Mouse (Mus musculus): ENCODE results near the gene Ppp1r14d. TPM values are rescaled to one million over a fixed set of nuclear protein-coding genes. Genes with fewer than 3 reads are reported as not detected.
A peak's percentile ranks its signal among the peaks of the same experiment; 100 is the strongest.

The Ppp1r14d gene
- polyA plus RNA-seq, 1 experiment from 2014 or later: 0.37 TPM

DNA sequence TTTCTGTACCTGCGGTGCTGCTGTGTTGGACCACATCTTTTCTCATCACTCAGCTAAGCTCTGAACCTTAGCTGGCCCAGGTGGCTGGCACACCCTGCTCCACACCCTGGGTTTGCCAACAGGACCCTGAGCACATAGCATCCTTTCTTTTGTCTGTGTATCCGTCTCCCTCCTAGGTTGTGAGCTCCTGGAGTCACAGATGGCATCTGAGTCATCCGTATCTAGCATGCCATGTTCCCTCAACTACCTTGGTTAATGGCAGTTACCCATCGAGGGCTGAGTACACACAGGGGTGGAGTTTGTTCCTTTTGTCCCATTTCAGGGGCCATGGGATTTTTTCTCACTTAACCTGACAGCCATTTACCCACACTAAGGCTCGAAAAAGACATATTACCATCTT is 20.7 kb upstream of the Ppp1r14d start:
- Histone ChIP-seq H3K9me3 (replicated peaks) (no peaks in the 10 kb centered on the region), H3K4me3 (no peak overlapping the region), H3K36me3 (no peaks in the 10 kb centered on the region), H3K27ac (no peak overlapping the region), H3K4me2 (replicated peaks) (no peak overlapping the region), H3K4me1 (no peaks in the 10 kb centered on the region), H3K27me3 (peaks cover 20% of the 10 kb centered on the region), H3K9ac (no peak overlapping the region)
- no peak for ATAC-seq (ENCODE audit: low FRiP score)
- WGBS: 62% methylated on average over 5 of the region's 5 CpGs

DNA sequence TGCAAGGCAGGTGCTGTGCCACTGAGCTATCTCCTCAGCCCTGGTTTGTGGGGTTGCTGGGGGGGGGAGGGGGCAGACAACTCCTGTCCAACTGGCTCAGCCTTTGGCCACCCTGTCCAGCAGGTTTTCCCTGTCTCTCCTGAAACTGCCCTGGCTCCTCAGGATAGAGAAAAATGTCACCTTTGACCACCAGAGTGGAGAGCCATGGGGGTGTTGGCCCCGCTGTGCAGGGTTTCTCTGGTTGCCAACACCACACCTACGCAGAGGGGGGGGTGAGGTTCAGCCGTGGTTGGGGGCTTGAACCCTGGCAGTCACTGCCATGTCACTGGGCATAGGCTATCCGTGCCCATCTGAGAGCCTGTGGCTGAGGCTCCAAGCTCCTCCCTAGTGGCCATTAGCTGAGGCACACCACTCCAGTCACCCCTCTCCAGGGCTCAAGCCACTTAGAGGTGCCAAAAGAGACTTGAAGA is 19.9 kb upstream of the Ppp1r14d start:
- peaks cover 15% of the 10 kb centered on the region for H3K27me3 ChIP-seq
- no peak overlapping the region for H3K4me3 ChIP-seq
- no peak overlapping the region for H3K4me2 ChIP-seq (replicated peaks)
- no peak for ATAC-seq (ENCODE audit: low FRiP score)
- no peaks in the 10 kb centered on the region for H3K36me3 ChIP-seq
- H3K9me3 ChIP-seq (replicated peaks): no peaks in the 10 kb centered on the region
- H3K27ac ChIP-seq: no peak overlapping the region
- H3K9ac ChIP-seq: no peak overlapping the region
- no peaks in the 10 kb centered on the region for H3K4me1 ChIP-seq
- 73% methylated on average over 4 of the region's 4 CpGs for WGBS

DNA sequence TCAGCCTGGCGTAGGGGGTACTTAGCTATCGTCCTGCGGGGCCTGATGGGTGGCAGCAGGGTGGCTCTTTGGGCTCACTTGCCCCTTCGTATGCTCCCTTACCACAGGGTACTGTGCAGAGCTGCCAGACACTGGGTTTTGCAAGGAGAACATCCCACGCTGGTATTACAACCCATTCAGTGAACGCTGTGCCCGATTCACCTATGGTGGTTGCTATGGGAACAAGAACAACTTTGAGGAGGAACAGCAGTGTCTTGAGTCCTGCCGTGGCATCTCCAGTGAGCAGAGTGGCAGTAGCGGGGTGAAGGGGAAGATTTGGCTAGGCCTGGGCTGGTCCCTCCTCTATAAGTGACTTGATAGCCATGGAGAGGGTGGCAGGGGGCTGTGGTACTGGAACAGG is 18.2 kb upstream of the Ppp1r14d start:
- no peak overlapping the region for H3K4me3 ChIP-seq
- no peaks in the 10 kb centered on the region for H3K9me3 ChIP-seq (replicated peaks)
- H3K4me1 ChIP-seq: no peaks in the 10 kb centered on the region
- H3K9ac ChIP-seq: no peak overlapping the region
- no peak overlapping the region for H3K4me2 ChIP-seq (replicated peaks)
- H3K27me3 ChIP-seq: peaks cover 4% of the 10 kb centered on the region; the same call in 1 of the 2 replicates
- no peaks in the 10 kb centered on the region for H3K36me3 ChIP-seq
- no peak for ATAC-seq (ENCODE audit: low FRiP score)
- 87% methylated on average over 9 of the region's 9 CpGs for WGBS
- H3K27ac ChIP-seq: no peak overlapping the region

DNA sequence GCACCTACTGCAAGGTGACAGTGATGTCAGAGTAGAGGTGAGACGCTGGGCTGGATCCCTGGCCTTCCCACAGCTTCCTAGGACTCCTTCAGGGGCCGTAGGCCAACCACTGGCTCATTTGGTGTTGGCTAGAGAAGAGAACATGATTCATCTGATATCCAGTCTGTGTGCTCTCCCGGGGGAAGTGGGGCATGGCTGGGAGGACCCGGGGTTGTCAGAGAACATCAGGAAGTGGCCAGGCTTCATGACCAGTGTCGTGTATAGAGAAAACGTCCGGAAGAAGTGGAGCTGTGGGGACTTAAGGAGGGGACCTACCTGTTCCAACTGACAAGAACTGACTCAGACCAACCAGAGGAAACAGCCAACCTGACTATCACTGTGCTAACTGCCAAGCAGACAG is 15.5 kb upstream of the Ppp1r14d start:
- ATAC-seq (ENCODE audit: low FRiP score): no peak
- 87% methylated on average over 7 of the region's 7 CpGs for WGBS
- Histone ChIP-seq H3K9me3 (replicated peaks) (no peaks in the 10 kb centered on the region), H3K9ac (no peak overlapping the region), H3K27me3 (peaks cover 5% of the 10 kb centered on the region), H3K4me3 (no peak overlapping the region), H3K4me2 (replicated peaks) (no peak overlapping the region), H3K4me1 (no peaks in the 10 kb centered on the region), H3K27ac (no peak overlapping the region), H3K36me3 (no peaks in the 10 kb centered on the region)

DNA sequence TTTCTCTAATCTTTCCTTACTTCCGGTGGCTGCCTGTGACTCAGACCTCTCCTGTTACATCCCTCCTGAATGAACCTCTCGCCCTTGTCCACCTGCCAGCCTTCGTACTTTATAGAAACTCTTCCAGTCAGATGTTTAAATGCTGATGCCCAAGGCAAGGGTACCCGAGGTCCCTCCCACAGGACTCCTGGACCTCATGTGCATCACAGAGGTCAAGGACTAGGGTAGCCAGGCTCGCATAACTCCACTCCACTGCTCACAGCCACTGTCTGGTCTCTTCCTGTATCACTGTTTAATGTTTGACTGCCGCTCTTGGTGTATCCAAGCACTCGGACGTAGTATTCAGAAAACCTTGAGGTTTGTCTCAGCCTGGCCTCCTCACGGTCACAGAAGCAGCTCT is 12.8 kb upstream of the Ppp1r14d start:
- Histone ChIP-seq H3K27ac (no peak overlapping the region), H3K27me3 (peaks cover 28% of the 10 kb centered on the region), H3K4me1 (peaks cover 3% of the 10 kb centered on the region), H3K4me3 (no peak overlapping the region), H3K4me2 (replicated peaks) (no peak overlapping the region), H3K36me3 (no peaks in the 10 kb centered on the region), H3K9me3 (replicated peaks) (no peaks in the 10 kb centered on the region), H3K9ac (no peak overlapping the region)
- no peak for ATAC-seq (ENCODE audit: low FRiP score)
- WGBS: 88% methylated on average over 9 of the region's 9 CpGs

DNA sequence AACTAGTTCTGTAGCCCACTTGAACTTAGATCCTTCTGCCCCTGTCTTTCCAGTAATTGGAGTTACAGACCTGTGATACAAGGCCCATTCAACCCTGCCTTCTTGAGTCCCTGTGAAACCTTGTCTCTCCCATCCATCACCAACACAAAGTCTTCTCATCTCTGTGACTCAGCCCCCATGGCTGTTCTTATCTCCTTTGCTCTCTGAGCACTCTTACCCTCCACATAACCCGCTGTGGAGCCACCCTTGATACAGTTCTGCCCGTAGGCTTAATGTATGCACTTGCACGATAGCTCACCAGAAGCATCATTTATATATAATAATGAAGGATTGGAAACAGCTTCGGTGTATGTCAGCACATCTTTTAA is 11.1 kb upstream of the Ppp1r14d start:
- ATAC-seq (ENCODE audit: low FRiP score): no peak
- no peak overlapping the region for H3K27ac ChIP-seq
- no peak overlapping the region for H3K4me3 ChIP-seq
- H3K36me3 ChIP-seq: no peaks in the 10 kb centered on the region
- peaks cover 46% of the 10 kb centered on the region for H3K27me3 ChIP-seq
- WGBS: 87% methylated on average over 4 of the region's 4 CpGs
- H3K4me2 ChIP-seq (replicated peaks): no peak overlapping the region
- H3K4me1 ChIP-seq: peaks cover 12% of the 10 kb centered on the region
- H3K9ac ChIP-seq: no peak overlapping the region
- no peaks in the 10 kb centered on the region for H3K9me3 ChIP-seq (replicated peaks)

DNA sequence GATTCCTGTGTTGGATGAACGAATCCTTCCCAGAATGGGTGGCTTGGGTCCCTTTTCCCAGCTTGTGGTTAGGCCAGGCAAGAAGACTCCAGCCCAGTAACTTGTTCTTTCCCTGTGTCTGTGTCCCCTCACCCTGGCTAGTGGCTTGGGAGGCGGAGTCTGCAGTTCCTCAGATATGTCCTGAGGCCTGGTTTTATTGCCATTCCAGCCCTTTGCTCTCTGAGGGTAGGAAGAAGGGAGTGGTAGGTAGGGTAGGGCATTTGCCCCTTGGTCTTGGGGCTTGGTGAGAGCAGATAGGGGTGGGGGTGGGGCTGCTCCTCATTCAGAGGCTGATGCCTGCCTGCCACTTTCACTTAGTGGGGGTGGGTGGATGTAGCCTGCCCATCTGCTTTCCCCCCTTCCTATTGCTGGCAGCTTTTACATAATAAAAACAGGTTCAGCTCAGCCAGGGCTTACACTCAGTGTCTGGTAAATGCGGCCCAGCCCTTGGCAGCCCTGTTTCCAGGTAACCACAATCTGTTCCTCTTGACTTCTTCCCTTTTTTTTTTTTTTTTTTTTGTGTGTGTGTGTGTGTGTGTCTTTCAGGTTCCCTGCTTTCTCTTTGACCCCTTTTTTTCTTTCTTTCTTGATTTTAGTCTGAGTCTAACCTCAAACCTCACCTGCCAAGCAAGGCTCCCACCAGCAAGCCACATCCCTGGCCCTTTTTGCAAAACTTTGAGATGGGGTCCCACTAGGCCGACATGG is 10.5 kb upstream of the Ppp1r14d start:
- 62% methylated on average over 4 of the region's 4 CpGs for WGBS
- Histone ChIP-seq H3K9me3 (replicated peaks) (no peaks in the 10 kb centered on the region), H3K36me3 (no peaks in the 10 kb centered on the region), H3K27me3 (peaks cover 51% of the 10 kb centered on the region), H3K4me2 (replicated peaks) (no peak overlapping the region), H3K4me3 (no peak overlapping the region), H3K4me1 (peaks cover 12% of the 10 kb centered on the region), H3K27ac (no peak overlapping the region), H3K9ac (no peak overlapping the region)
- no peak for ATAC-seq (ENCODE audit: low FRiP score)

DNA sequence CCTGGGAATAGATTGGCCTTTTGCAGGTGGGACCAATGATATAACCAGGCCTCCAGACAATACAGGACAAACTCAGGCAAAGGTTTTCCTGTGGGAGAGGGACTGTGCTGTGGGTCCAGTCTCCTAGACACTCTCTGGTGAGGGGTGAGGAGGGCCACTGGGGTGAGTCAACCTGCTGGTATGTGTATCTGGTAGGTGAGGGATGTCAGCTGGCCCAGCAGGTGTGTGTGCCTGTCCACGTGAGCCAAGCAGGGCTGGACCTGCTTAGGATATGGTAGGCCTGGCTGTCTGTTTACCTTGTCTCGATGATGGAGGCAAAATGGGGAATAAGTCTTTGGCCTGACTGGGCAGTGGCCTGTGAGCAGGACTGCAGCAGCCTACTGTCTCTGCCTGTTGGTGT is 9.0 kb upstream of the Ppp1r14d start:
- 57% methylated on average over 2 of the region's 2 CpGs for WGBS
- Histone ChIP-seq H3K9me3 (replicated peaks) (no peaks in the 10 kb centered on the region), H3K4me3 (0 out of 2 replicates have a peak overlapping the region, but pooled peaks have one; percentile 41), H3K9ac (no peak overlapping the region), H3K36me3 (no peaks in the 10 kb centered on the region), H3K27me3 (peaks cover 59% of the 10 kb centered on the region), H3K4me1 (peaks cover 12% of the 10 kb centered on the region), H3K27ac (no peak overlapping the region), H3K4me2 (replicated peaks) (no peak overlapping the region)
- ATAC-seq (ENCODE audit: low FRiP score): no peak

DNA sequence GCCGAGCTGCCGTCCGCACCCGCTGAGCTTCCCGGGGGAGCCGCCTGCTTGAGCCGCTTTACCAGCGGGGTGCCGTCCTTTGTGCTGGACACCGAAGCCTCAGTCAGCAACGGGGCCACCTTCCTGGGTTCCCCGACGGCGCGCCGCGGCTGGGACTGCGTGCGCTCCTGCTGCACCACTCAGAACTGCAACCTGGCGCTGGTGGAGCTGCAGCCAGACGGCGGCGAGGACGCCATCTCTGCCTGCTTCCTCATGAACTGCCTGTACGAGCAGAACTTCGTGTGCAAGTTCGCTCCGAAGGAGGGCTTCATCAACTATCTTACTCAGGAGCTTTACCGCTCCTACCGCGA is 8.1 kb upstream of the Ppp1r14d start:
- Histone ChIP-seq H3K27ac (no peak overlapping the region), H3K9ac (peak overlapping the region; percentile 42; the same call in 1 of the 2 replicates), H3K36me3 (no peaks in the 10 kb centered on the region), H3K4me1 (peaks cover 12% of the 10 kb centered on the region), H3K9me3 (replicated peaks) (no peaks in the 10 kb centered on the region), H3K4me2 (replicated peaks) (peak overlapping the region; percentile 64), H3K27me3 (peaks cover 60% of the 10 kb centered on the region), H3K4me3 (peak overlapping the region; percentile 41)
- no peak for ATAC-seq (ENCODE audit: low FRiP score)
- 2% methylated on average over 29 of the region's 31 CpGs for WGBS

DNA sequence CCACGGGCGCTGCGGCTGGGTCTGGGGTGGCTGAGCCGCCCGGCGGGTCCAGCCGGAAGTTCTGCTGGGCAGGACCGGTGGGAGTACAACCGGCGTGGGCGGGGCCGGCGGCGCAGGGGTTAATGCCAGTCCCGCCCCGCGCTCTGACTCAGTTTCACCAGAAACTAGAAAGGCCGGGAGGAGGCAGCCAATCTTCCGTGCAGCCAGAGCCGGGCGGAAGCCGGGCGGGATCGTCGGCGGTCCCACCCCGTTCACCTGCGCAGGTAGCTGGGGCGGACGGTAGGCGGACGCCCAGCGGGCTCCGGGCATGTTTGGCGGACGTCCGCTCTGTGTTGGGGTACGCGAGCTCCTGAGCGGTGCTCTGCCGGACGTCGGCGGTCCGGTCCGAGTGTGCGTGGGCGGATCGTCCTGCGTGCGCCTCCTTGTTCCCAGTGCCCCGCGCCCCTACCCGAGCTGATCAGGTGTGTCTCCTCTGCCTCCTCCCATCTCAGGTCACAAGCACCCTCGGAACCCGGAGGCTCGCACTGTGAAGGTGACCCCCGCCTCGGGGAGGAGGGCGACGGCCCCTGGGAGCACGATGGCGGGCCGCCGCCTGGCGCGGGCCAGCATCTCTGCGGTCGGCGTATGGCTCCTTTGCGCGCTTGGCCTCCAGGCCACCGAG is 7.6 kb upstream of the Ppp1r14d start, which contains the start of gene Spint1:
Spint1 (plus strand) TSS at position 153 of the 661 bp plus-strand sequence.
- Histone ChIP-seq H3K27ac (no peak within 1 kb of the TSS), H3K4me1 (peaks cover 12% of the 10 kb centered on the region), H3K4me2 (replicated peaks) (peak within 1 kb of the TSS; percentile 64), H3K27me3 (peaks cover 60% of the 10 kb centered on the region), H3K36me3 (no peaks in the 10 kb centered on the region), H3K9me3 (replicated peaks) (no peaks in the 10 kb centered on the region), H3K4me3 (peak within 1 kb of the TSS; percentile 41), H3K9ac (peak within 1 kb of the TSS; percentile 42)
- ATAC-seq (ENCODE audit: low FRiP score): no peak; the same call in 1 of the 2 replicates
- under 1% methylated on average over 68 of the region's 73 CpGs for WGBS

DNA sequence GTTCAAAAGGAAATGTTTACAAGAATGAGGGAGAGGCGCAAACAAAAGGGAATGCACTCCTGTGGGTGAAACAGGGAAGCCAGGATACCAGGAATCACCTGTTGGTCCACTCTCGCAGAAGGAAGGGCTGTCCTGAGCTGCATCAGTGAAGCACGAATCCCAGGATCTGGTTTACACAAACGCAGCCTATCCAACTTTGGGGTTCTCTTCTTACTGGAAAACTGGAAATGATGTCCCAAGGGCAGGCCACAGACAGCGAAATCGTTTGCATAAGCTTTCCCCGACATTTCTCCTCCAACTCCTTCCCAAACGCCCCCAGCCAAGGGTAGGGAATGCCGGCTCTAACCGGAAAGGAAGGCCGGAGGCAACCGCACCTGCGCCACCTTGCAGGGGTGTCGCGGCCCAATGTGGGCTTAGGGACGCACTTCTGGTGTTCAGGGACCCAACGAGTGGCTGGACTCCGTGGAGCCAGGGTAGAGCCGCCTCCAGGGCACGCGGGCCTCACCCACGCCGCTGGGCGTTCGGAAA is 7.0 kb upstream of the Ppp1r14d start:
- peak overlapping the region; percentile 64 for H3K4me2 ChIP-seq (replicated peaks)
- WGBS: 7% methylated on average over 25 of the region's 25 CpGs
- peaks cover 60% of the 10 kb centered on the region for H3K27me3 ChIP-seq
- peak overlapping the region; percentile 41 for H3K4me3 ChIP-seq
- H3K9me3 ChIP-seq (replicated peaks): no peaks in the 10 kb centered on the region
- peaks cover 12% of the 10 kb centered on the region for H3K4me1 ChIP-seq
- no peak overlapping the region for H3K27ac ChIP-seq
- no peak for ATAC-seq (ENCODE audit: low FRiP score)
- no peaks in the 10 kb centered on the region for H3K36me3 ChIP-seq
- peak overlapping the region; percentile 42; the same call in 1 of the 2 replicates for H3K9ac ChIP-seq

DNA sequence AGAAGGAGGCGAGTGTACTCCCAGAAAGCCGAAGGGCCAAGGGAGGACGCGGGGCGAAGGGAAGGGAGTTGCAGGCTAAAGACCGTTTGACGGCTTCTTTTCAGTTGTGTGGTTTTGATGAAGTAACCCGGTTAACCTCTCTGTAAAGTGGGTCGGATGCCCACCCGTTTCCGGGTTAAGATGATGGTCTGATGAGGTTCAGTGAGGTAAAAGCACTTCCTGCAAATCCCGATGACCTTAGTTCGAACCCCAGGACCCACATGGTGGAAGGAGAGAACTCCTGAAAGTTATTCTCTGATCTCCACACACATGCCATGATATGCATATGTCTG is 20.6 kb downstream of the Ppp1r14d start:
- H3K4me2 ChIP-seq (replicated peaks): peak overlapping the region; percentile 68
- H3K36me3 ChIP-seq: peaks cover 30% of the 10 kb centered on the region
- H3K4me1 ChIP-seq: peaks cover 16% of the 10 kb centered on the region
- peak overlapping the region; percentile 67 for H3K4me3 ChIP-seq
- no peaks in the 10 kb centered on the region for H3K9me3 ChIP-seq (replicated peaks)
- peak overlapping the region; percentile 69 for H3K9ac ChIP-seq
- no peaks in the 10 kb centered on the region for H3K27me3 ChIP-seq
- peak overlapping the region; percentile 74 for H3K27ac ChIP-seq
- WGBS: under 1% methylated on average over 13 of the region's 13 CpGs
- peak; percentile 15; the same call in 1 of the 2 replicates for ATAC-seq (ENCODE audit: low FRiP score)
